Mouse (Mus musculus): ENCODE data around the gene Ccr1l1.

GRCm38 (mm10) chr9:124016048-124016447 lies 37.8 kb upstream of the Ccr1l1 start:
- no peak for TF ChIP-seq POLR2A (IDR thresholded peaks at IDR 0.05; ENCODE audit: insufficient read length, low read depth)
- no peak for TF ChIP-seq USF1 (IDR thresholded peaks at IDR 0.05; ENCODE audit: low read depth)
- no peak for TF ChIP-seq CEBPB (IDR thresholded peaks at IDR 0.05; ENCODE audit: insufficient read depth, poor library complexity, severe bottlenecking)
- no peak for TF ChIP-seq MYOD1 (IDR thresholded peaks at IDR 0.05; ENCODE audit: control insufficient read depth in 1 of 3, insufficient read length in 2 of 3, low read depth in 2 of 3)
- no peak for TF ChIP-seq E2F4 (IDR thresholded peaks at IDR 0.05; ENCODE audit: insufficient read depth)
- no peak for TF ChIP-seq MAX (IDR thresholded peaks at IDR 0.05; ENCODE audit: low read depth)
- TF ChIP-seq MYOG (IDR thresholded peaks at IDR 0.05; ENCODE audit: control insufficient read depth in 1 of 3, insufficient read depth in 1 of 3, insufficient read length in 2 of 3, low read depth in 2 of 3): no peak
